11 mouse cellular contexts compared by ENCODE assay signal in genomic region chr10:43598067-43598726, GRCm38 (mm10).
"Had no signal": no experiment of that assay in that cellular context is flagged by ENCODE, and none has a peak within 500 bp of the region (broad histone marks: within the 10 kb centered on the region; RNA-seq: fewer than 3 reads in every experiment).

No protein-coding gene starts in this region.

- H3K36me3 ChIP-seq: kidney, embryonic 15.5 days; limb, embryonic 12.5 days; lung, embryonic 15.5 days; midbrain, embryonic 13.5 days; neural tube, embryonic 12.5 days had no signal

- H3K4me3 ChIP-seq: kidney, embryonic 15.5 days; limb, embryonic 12.5 days; lung, embryonic 15.5 days; midbrain, embryonic 13.5 days; neural tube, embryonic 12.5 days had no signal

- DNase-seq: kidney, adult 2 months; kidney, postnatal 14 days; lung, postnatal 14 days; thymus, postnatal 4 days had no signal

- H3K27me3 ChIP-seq: kidney, embryonic 15.5 days; limb, embryonic 12.5 days; lung, embryonic 15.5 days; midbrain, embryonic 13.5 days; neural tube, embryonic 12.5 days had no signal

- H3K4me1 ChIP-seq: lung, embryonic 15.5 days had no signal

- H3K9ac ChIP-seq: kidney, embryonic 15.5 days; limb, embryonic 12.5 days; lung, embryonic 15.5 days; midbrain, embryonic 13.5 days; neural tube, embryonic 12.5 days had no signal

- H3K27ac ChIP-seq: kidney, embryonic 15.5 days; limb, embryonic 12.5 days; lung, embryonic 15.5 days; macrophage; midbrain, embryonic 13.5 days; neural tube, embryonic 12.5 days had no signal

- H3K9me3 ChIP-seq: kidney, embryonic 15.5 days; limb, embryonic 12.5 days; lung, embryonic 15.5 days; midbrain, embryonic 13.5 days; neural tube, embryonic 12.5 days had no signal

- H3K4me2 ChIP-seq: kidney, embryonic 15.5 days; limb, embryonic 12.5 days; lung, embryonic 15.5 days; midbrain, embryonic 13.5 days; neural tube, embryonic 12.5 days had no signal

- ATAC-seq: intestine, embryonic 16.5 days; midbrain, embryonic 13.5 days had no signal
